Comparison of ENCODE assay signal across 23 mouse cellular contexts in the genomic region with DNA sequence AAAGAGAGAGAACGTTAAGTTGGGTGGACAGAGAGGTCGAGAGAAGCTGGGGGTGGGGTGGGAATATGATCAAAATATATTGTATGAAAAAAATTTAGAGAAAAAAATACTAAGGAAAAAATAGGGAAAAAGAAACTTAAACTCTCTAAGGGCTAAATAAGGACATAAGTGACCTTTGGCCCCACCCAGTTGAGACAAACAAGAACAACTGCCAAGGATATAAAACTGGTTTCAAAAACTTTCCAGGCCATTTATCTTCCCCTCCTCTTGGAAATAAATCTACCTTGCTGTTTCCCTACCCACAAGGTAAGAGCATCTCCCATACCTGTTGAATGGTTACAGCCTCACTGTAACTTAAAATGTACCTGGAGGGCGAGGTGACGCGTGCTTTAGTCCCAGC. TPM values are rescaled to one million over a fixed set of nuclear protein-coding genes. Genes with fewer than 3 reads are reported as not detected.
DNase-seq lines count a peak whose midpoint lies in the region; ATAC-seq and TF ChIP-seq lines count a peak whose summit lies in the region.
"Had no signal": no experiment of that assay in that cellular context is flagged by ENCODE, and none has a peak within 500 bp of the region (broad histone marks: within the 10 kb centered on the region; RNA-seq: fewer than 3 reads in every experiment).

No protein-coding gene starts in this region.

- no peak for TF ChIP-seq POLR2A in kidney, adult 2 months (IDR thresholded peaks at IDR 0.05; ENCODE audit: low read depth, low read length)

- H3K4me1 ChIP-seq in kidney, adult 2 months (ENCODE audit: control insufficient read depth, insufficient read depth, low read length), result peaks cover 14% of the 10 kb centered on the region
- 0 out of 2 replicates have a peak, but pooled peaks cover 2% of the 10 kb centered on the region for H3K4me1 ChIP-seq in kidney, embryonic 14.5 days (ENCODE audit: control insufficient read depth, insufficient read depth, low read length)
- peaks cover 10% of the 10 kb centered on the region for H3K4me1 ChIP-seq in brown adipose tissue, adult 24 weeks (ENCODE audit: control insufficient read depth, insufficient read depth, insufficient read length, low read length)
- H3K4me1 ChIP-seq in hindbrain, postnatal 0 days (ENCODE audit: insufficient read depth, low read length), result no peaks in the 10 kb centered on the region

- no peaks in the 10 kb centered on the region for H3K9me3 ChIP-seq in kidney, embryonic 14.5 days (ENCODE audit: control insufficient read depth, low read length)
- no peaks in the 10 kb centered on the region for H3K9me3 ChIP-seq in hindbrain, postnatal 0 days (ENCODE audit: low read length)
- H3K9me3 ChIP-seq: embryonic facial prominence, embryonic 15.5 days; forebrain, embryonic 10.5 days; heart, embryonic 15.5 days; hindbrain, embryonic 10.5 days had no signal

- H3K27me3 ChIP-seq in kidney, adult 2 months (replicated peaks; ENCODE audit: control insufficient read depth, insufficient read depth, low read length), result no peaks in the 10 kb centered on the region
- H3K27me3 ChIP-seq in kidney, embryonic 14.5 days (ENCODE audit: control insufficient read depth, insufficient read depth, low read length), result no peaks in the 10 kb centered on the region
- H3K27me3 ChIP-seq in hindbrain, postnatal 0 days (ENCODE audit: insufficient read depth, low read length), result no peaks in the 10 kb centered on the region
- H3K27me3 ChIP-seq: embryonic facial prominence, embryonic 15.5 days; heart, embryonic 15.5 days had no signal

- WGBS in kidney, adult 2 months, result 64% methylated on average over 5 of the region's 5 CpGs
- WGBS in kidney, embryonic 14.5 days, result 89% methylated on average over 5 of the region's 5 CpGs
- whole genome bisulfite sequencing in hindbrain, postnatal 0 days, result 94% methylated on average over 5 of the region's 5 CpGs

- no peak for TF ChIP-seq CTCF in kidney, adult 2 months (conservative IDR thresholded peaks at IDR 0.05; ENCODE audit: insufficient read depth, insufficient read length, low read depth, low read length)
- TF ChIP-seq CTCF in hindbrain, postnatal 0 days (IDR thresholded peaks at IDR 0.05; ENCODE audit: low read depth), result no peak

- peak overlapping the region; percentile 63 for H3K27ac ChIP-seq in kidney, adult 2 months (ENCODE audit: insufficient read depth, low read depth, low read length)
- no peak overlapping the region for H3K27ac ChIP-seq in kidney, embryonic 14.5 days (ENCODE audit: low read depth, low read length)
- H3K27ac ChIP-seq in brown adipose tissue, adult 24 weeks (replicated peaks; ENCODE audit: low read depth, low read length), result peak overlapping the region; percentile 70
- H3K27ac ChIP-seq in hindbrain, postnatal 0 days, result no peak overlapping the region
- H3K27ac ChIP-seq: embryonic facial prominence, embryonic 15.5 days; forebrain, embryonic 10.5 days; heart, adult 2 months; heart, embryonic 15.5 days; hindbrain, embryonic 10.5 days had no signal

- H3K4me2 ChIP-seq in kidney, embryonic 14.5 days (replicated peaks; ENCODE audit: low read depth, low read length), result no peak overlapping the region
- H3K4me2 ChIP-seq in hindbrain, postnatal 0 days (ENCODE audit: low read depth, low read length), result no peak overlapping the region
- H3K4me2 ChIP-seq: embryonic facial prominence, embryonic 15.5 days; heart, embryonic 11.5 days; heart, embryonic 15.5 days had no signal

- no peaks in the 10 kb centered on the region for H3K36me3 ChIP-seq in kidney, adult 2 months (ENCODE audit: control insufficient read depth, insufficient read depth, low read length)
- H3K36me3 ChIP-seq in kidney, embryonic 14.5 days (ENCODE audit: control insufficient read depth, insufficient read depth, low read length), result no peaks in the 10 kb centered on the region
- no peaks in the 10 kb centered on the region for H3K36me3 ChIP-seq in hindbrain, postnatal 0 days (ENCODE audit: insufficient read depth, low read length)
- H3K36me3 ChIP-seq: embryonic facial prominence, embryonic 15.5 days; forebrain, embryonic 10.5 days; heart, embryonic 15.5 days; hindbrain, embryonic 10.5 days had no signal

- peak; percentile 82 for DNase-seq in kidney, adult 2 months
- DNase-seq in kidney, postnatal 14 days, result peak; percentile 50
- DNase-seq in kidney, postnatal 10 days, result no peak
- DNase-seq in adipocyte (ENCODE audit: low spot score), result peak; percentile 74
- no peak for DNase-seq in retina, postnatal 1 day
- DNase-seq in hindbrain, postnatal 0 days (ENCODE audit: low spot score), result no peak
- DNase-seq: adrenal gland, adult 8-10 months; adrenal gland, postnatal 36 days; cerebellum, adult 11 months; cerebellum, adult 8-10 months; cerebellum, postnatal 14 days; embryo, embryonic 11 days; gastrocnemius, postnatal 10 days; heart, adult 2 months had no signal

- ATAC-seq in kidney, embryonic 14.5 days (ENCODE audit: low FRiP score, low TSS enrichment), result no peak
- no peak for ATAC-seq in hindbrain, postnatal 0 days
- ATAC-seq: forebrain, embryonic 14.5 days had no signal

- H3K9ac ChIP-seq in kidney, embryonic 14.5 days (ENCODE audit: low read depth, low read length), result no peak overlapping the region
- H3K9ac ChIP-seq in hindbrain, postnatal 0 days (replicated peaks; ENCODE audit: low read length), result no peak overlapping the region
- H3K9ac ChIP-seq: embryonic facial prominence, embryonic 15.5 days; heart, embryonic 15.5 days had no signal

- H3K4me3 ChIP-seq in kidney, adult 2 months (ENCODE audit: insufficient read depth, low read depth, low read length), result no peak overlapping the region
- no peak overlapping the region for H3K4me3 ChIP-seq in kidney, embryonic 14.5 days (ENCODE audit: low read length)
- H3K4me3 ChIP-seq in brown adipose tissue, adult 24 weeks (ENCODE audit: insufficient read depth, low read depth, low read length), result no peak overlapping the region
- no peak overlapping the region for H3K4me3 ChIP-seq in hindbrain, postnatal 0 days (ENCODE audit: low read length)
- H3K4me3 ChIP-seq: embryonic facial prominence, embryonic 15.5 days; erythroblast, embryonic 14.5 days; forebrain, embryonic 10.5 days; heart, adult 2 months; heart, embryonic 15.5 days; hindbrain, embryonic 10.5 days had no signal

RNA-seq across cellular contexts. Expression of gene Fam69a, which starts 2.9 kb away (rescaled TPM):
- 4.4 and 7.0 TPM in 2 replicates for polyA plus RNA-seq in kidney, adult 2 months (2012; rRNA removed)
- 18.3 and 22.0 TPM in 2 replicates for polyA plus RNA-seq in kidney, embryonic 14.5 days (2014; fragmentation: Nextera tagmentation; extraction: Ambion mirVana)
- polyA plus RNA-seq in brown adipose tissue, adult 24 weeks (2012; ENCODE audit: insufficient read depth, insufficient read length, missing spikeins), result 22.9 and 25.1 TPM in 2 replicates
- total RNA-seq in hindbrain, postnatal 0 days (2014; rRNA removed), result 16.4 and 28.8 TPM in 2 replicates
- polyA plus RNA-seq in hindbrain, postnatal 0 days (2015; fragmentation: Nextera tagmentation; extraction: Ambion mirVana), result 73.6 and 79.5 TPM in 2 replicates

Comparison
In these comparisons a context has a peak if more than half of its experiments do, and no peak if none do; other contexts are left out.
1. DNase-seq: peak in kidney, adult 2 months (single experiment), kidney, postnatal 14 days (single experiment) and adipocyte (single experiment); none in kidney, postnatal 10 days (single experiment), retina, postnatal 1 day (single experiment) and hindbrain, postnatal 0 days (single experiment).
2. H3K27ac ChIP-seq: peak in kidney, adult 2 months (single experiment) and brown adipose tissue, adult 24 weeks (single experiment); none in kidney, embryonic 14.5 days (single experiment) and hindbrain, postnatal 0 days (single experiment).